Mouse (Mus musculus) left cerebral cortex, postnatal 10 days (tissue): ENCODE results near the gene Rnaseh2c. TPM values are rescaled to one million over a fixed set of nuclear protein-coding genes. Genes with fewer than 3 reads are reported as not detected.

Source experiments
- DNase-seq, 2 experiments: peaks; one replicate each; pipeline ENCODE4 v3.0.0; 2021 to 2022; ENCODE audit warnings: low spot score in 2 of 2, mixed read lengths in 1 of 2; ENCODE audit errors: extremely low spot score in 1 of 2
- intact Hi-C: fragments of 180-260 bp; cut with DNase I; formaldehyde crosslinking; loops from one replicate; pipeline ENCODE4 v1.15.1; 2025
- total RNA-seq, 2 experiments: library from RNA; stranded (reverse); gene quantifications; 2 replicates each; pipeline ENCODE4 v1.2.3; 2021

Rnaseh2c gene
- total RNA-seq, 2 experiments from 2014 or later = 68.2 to 71.7 TPM

DNA sequence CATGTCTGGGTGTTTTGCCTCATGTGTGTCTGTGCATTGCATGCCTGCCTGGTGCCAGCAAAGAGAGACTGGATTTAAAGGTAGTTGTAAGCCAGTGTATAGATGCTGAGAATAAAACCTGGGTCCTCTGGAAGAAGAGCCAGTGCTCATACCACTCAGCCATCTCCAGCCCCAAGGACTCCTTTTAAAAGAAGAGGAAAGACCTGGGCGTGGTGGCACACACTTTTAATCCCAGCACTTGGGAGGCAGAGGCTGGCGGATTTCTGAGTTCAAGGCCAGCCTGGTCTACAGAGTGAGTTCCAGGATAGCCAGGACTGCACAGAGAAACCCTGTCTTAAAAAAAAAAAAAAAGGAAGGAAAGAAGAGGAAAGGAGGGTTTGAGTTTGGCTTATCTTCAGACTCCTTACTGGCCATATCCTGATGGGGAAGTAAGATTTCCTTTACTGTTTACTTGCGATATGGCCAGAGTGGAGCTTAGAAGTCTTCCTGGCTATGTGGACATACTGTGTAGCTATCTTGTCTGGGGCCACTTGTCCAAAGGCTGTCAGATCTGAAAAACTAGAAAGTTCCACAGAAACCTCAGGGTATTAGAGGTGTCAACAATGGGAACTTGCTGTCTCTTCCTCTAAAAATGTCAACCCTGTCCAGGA is 11.2 kb downstream of the Rnaseh2c start:
- DNase-seq = no peak
- intact Hi-C loops = no loop called here

DNA sequence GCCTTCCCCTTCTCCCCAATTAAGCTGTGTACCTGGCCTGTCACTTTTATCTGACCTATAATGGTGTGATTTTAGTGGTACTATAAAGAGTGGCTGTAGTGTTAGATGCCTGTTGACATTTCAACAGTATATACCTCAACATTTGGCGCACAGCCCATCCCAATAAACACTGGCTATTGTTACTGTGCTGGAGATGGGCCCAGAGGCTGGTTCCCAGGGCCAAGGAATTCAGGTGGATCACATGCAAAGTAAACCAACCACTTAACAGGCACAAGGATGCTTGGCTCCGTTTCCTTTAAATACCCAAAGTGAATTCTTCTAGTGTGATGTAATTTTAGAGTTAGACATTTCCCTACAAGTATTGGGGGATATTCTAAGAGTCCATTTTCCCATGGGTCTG is 13.3 kb downstream of the Rnaseh2c start:
- DNase-seq = peak in 1 of 2 experiments; percentile 84
- intact Hi-C loops = no loop called here

DNA sequence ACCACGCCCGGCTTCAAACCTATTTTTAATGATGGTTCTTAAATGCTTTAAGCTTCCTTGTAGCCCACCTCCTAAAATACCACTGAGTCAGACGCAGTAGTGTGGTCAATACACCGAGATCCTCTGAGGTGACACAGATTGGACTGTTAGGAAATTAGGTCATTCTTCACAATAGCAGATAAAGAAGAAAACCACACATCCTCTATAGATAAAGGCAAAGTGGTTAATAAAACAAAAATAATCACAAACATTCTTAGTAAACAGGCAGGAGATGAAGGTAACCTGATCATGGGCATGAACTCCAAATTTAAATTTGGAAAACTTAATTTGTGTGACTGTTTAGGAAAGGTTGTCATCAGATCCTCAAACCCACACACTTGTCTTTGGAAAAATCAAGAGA is 18.3 kb downstream of the Rnaseh2c start:
- intact Hi-C loops = no loop called here
- DNase-seq = no peak

DNA sequence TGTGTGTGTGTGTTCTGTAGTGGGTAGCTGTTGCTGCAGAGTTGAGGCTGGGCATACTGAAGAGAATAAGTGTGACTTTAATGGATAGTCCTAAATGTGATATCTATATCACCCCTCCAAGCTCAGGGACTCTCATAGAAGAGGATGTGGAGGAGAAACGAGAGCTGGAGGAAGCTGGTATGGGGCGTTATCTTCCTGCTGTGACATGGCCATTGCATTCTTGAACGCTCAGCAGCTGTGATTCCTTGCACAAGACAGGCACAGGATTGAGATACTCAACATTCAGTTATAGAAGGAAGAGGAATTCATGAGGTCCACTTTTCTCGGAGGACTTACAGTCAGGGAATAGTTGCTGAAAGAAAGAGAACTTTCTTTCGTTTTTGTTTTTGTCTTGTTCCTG is 20.2 kb downstream of the Rnaseh2c start:
- no peak for DNase-seq
- intact Hi-C loops = no loop called here

DNA sequence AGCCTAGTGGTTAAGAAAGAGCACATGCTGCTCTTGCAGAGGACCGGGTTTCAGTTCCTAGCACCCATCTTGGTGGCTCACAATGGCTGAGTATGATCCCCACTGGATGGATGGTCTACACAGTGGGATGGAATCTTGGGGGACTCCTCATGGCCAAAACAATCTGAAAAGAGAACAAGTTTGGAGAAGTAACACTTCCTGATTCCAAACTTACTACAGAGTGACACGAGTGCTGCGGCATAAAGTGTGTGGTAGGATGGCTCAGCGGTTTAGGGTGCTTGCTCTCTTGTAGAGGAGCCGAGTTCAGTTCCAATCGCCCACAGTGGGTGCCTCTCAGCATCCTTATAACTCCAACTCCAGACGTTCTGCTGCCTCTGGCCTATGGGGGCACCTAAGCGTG is 23.6 kb downstream of the Rnaseh2c start:
- DNase-seq = no peak
- intact Hi-C loops = no loop called here

DNA sequence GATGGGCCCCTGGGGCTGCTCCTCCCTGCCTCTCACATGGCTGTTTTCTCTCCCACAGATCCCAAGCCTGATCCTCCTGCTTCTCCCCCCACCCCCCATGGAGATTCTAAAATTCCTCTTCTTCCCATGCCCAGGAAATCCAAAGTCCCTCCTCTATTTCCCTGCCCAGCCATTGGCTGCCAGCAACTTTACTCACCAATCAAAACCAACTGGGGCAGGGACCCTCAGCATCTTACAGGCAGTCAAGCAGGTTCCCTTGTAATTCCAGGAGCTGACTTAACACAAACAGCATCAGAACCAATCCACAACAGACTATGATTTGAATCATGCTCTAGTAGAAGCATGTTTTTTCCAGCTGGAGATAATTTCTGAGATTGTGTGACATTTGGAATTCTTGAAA is 28.2 kb downstream of the Rnaseh2c start:
- intact Hi-C loops = no loop called here
- no peak for DNase-seq

DNA sequence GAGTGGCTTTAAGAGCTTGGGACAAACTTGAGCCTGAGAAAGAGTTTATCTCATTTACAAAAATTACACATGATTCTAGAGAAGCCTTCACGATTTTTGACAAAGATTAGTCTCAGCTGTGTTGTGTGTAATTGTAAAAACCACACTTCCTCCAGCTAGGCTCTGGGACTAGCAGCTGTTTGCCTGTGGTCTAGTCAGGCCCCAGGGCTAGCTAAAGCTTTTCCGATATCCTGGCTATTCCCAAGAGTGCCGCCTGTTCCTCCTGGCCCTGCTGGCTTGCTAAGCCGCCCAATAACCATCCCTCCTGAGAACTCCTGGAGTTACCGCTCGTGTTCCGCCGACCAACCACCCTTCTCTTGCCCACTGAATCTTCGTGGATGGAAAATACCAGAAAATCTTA is 30.4 kb downstream of the Rnaseh2c start:
- DNase-seq = no peak
- intact Hi-C loops = no loop called here

DNA sequence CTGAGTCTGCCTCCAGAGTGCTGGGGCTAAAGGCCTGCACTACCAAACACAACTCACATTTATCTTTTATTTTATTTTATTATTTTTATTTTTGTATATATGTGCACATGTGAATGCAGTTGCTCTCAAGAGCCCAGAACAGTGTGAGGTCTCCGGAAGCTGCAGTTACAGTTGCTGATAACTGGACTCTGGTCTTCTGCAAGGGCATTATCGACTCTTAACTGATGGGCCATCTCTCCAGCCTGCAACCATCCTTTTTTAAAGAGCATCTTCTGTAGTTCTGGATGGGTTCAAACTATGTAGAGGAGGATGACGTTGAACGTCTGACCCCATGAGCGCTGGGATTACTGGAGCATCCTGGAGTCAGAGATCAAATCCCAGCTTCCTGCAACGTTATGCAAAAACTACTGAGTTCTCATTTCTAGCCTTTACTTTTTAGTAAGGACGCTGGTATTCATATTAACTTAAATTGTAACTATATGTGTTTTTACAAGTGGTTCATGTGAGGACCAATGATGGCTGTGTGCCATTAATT is 34.4 kb downstream of the Rnaseh2c start:
- DNase-seq = no peak
- intact Hi-C loops = loop anchor here (5.0 kb wide), 1 partner anchor 34 kb away; the partner anchor contains the start of gene Rnaseh2c

DNA sequence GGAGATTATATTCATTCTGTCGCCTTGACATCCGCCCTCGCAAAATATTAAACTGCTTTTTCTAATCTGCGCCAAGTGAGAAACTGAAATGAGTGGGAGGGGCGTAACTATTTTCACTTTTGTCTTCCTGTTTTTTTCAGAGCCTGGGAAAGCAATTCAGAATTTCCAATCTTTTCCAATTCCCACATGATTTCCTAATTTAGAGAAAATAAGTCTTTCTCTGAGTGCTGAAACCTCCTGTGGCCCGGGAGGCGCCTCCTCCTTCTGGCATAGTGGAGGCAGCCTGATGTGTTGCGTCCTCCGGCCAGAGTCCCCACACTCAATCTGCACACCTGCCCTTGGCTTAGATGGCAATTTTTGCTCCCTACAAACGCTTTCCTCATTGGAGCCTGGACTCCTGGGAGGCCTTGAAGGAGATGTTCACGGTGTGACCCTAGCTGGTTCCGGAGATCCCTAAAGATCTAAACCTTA is 34.9 kb downstream of the Rnaseh2c start:
- DNase-seq = no peak
- intact Hi-C loops = loop anchor here (5.0 kb wide), 1 partner anchor 34 kb away; the partner anchor contains the start of gene Rnaseh2c

DNA sequence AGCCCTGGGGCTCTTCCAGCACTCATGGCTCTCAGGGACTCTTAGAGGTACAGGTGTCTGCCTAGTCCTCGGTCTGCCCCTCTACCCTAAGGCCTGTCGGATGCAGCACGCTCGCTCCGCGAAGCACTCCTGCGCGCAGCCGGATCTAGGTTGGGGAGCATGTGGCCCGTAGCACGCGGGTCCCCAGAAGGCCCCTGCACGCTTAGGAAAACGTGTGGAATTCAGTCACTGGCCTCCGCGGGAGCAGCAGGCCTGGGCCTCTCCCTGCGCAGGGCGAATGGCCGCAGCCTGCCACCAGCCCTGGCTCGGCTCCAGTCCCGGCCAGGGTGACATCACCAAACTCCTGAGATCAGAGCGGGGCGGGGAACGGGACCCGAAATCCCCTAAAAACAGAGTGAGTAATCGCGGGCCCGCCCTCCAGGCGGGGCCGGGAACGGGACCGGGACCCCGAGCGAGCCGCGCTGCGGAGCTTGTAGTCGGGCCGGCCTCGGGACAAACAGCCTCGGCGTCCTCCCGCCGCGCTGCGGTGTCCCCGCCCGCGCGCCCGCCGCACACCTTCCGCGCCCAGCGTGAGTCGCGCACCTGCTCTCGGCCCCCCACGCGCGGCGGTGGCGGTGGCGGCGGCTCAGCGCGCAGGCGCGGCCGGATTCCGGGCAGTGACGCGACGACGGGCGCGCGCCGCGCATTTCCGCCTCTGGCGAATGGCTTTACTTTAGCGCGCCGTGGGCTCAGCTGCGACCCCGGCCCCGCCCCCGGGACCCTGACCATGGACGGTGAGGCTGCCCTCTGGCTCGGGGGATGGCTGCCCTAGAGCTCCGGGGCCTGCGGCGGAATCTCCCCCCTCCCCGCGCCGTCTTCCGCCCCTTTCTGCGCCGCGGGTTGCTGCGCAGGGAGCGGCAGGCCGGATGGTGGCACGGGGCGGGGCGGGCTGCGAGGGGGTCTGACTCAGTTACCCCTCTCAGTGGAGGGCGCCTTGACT is 35.7 kb downstream of the Rnaseh2c start, which contains the start of gene Rela:
Gene Rela (plus strand): TSS at position 415 of the 979 bp plus-strand sequence.
- intact Hi-C loops = loop anchor here (5.0 kb wide), 1 partner anchor 35 kb away; the partner anchor contains the start of gene Rnaseh2c
- DNase-seq = peak; percentile 78 to 94

DNA sequence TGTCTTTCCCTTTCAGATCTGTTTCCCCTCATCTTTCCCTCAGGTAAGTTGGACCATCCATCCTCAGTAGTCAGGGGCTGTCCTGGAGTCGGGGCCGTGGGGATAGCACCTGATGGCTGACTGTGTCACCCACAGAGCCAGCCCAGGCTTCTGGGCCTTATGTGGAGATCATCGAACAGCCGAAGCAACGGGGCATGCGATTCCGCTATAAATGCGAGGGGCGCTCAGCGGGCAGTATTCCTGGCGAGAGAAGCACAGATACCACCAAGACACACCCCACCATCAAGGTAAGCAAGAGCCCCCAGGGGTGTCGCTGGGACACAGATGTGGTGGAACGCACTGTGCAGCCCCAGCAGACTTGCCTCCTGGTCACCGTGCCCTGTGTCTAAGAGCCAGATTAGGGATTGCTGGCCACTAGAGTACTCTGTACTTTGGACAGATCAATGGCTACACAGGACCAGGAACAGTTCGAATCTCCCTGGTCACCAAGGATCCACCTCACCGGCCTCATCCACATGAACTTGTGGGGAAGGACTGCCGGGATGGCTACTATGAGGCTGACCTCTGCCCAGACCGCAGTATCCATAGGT is 36.8 kb downstream of the Rnaseh2c start:
- no peak for DNase-seq

DNA sequence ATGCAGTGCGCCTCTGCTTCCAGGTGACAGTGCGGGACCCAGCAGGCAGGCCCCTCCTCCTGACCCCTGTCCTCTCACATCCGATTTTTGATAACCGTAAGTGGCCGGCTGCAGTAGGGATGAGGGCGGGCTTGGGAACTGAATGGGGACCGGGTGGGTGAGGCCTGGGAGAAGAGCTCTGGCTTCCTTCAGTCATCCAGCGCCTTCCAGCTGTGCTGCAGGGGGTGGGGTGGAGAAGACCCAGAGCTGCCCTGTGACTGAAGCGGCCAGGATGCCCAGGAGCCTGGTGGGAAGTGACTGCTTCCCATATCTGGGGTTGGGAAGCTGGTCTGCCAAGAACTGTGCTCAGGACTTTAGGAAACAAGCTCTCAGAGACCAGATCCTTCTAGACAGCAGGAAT is 38.7 kb downstream of the Rnaseh2c start:
- intact Hi-C loops = no loop called here

More for the DNA sequence above, 36.8 kb downstream of the Rnaseh2c start:
- intact Hi-C loops = loop anchor here (5.0 kb wide), 1 partner anchor 36 kb away; the partner anchor contains the start of gene Rnaseh2c

DNA sequence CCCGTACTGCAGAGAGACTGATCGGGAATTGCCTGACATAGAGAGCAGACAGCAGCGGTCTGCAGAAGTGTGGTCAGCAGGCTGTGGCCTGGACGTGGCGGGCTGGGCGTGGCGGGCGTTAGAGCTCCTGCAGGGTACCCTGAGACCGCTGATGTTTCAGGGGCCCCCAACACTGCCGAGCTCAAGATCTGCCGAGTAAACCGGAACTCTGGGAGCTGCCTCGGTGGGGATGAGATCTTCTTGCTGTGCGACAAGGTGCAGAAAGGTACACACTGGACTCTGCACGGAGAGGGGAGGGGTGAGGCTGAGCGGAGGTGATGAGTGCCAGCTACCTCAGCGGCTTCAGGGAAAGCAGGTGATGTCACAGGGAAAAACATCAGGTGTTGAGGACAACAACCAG is 39.3 kb downstream of the Rnaseh2c start:
- no peak for DNase-seq
- intact Hi-C loops = no loop called here

More for the DNA sequence above, 38.7 kb downstream of the Rnaseh2c start:
- no peak for DNase-seq

DNA sequence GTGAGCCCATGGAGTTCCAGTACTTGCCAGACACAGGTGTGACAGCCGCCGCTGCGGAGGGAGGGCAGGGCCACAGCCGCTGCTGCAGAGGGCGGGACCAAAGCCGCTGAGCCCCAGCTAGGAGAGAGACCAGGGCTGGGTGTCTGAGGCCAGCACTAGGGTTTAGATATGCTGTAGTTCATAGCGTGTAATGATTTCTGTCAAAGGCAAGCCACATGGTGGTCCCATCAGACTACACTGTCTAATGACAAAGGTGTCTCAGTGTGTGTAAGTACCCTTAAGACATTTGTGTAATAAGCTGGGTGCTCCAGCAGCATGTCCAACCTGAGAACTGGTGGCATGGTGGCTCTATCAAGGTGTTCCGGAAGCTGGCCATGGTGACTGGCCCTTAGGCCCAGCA is 40.0 kb downstream of the Rnaseh2c start:
- intact Hi-C loops = no loop called here
- no peak for DNase-seq

DNA sequence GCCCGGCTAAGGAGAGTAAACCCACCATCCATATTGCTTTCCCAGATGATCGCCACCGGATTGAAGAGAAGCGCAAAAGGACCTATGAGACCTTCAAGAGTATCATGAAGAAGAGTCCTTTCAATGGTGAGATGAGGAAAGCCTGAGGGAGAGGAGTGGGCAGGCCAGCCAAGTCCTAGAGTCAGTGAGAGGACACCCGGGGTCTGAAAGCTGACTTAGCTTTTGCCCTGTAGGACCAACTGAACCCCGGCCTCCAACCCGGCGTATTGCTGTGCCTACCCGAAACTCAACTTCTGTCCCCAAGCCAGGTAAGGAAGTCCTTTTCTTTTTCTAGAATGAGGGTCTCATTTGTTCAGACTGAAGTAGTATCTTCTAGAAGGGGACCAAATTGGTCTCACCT is 43.6 kb downstream of the Rnaseh2c start:
- intact Hi-C loops = no loop called here
- no peak for DNase-seq

DNA sequence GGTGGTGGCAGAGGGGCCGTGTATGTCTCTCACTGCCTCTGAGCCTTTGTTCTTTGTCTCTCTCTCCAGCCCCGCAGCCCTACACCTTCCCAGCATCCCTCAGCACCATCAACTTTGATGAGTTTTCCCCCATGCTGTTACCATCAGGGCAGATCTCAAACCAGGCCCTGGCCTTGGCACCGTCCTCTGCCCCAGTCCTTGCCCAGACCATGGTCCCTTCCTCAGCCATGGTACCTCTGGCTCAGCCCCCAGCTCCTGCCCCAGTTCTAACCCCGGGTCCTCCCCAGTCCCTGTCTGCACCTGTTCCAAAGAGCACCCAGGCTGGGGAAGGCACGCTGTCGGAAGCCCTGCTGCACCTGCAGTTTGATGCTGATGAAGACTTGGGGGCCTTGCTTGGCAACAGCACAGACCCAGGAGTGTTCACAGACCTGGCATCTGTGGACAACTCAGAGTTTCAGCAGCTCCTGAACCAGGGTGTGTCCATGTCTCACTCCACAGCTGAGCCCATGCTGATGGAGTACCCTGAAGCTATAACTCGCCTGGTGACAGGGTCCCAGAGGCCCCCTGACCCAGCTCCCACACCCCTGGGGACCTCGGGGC is 45.2 kb downstream of the Rnaseh2c start:
- intact Hi-C loops = no loop called here
- DNase-seq = no peak

DNA sequence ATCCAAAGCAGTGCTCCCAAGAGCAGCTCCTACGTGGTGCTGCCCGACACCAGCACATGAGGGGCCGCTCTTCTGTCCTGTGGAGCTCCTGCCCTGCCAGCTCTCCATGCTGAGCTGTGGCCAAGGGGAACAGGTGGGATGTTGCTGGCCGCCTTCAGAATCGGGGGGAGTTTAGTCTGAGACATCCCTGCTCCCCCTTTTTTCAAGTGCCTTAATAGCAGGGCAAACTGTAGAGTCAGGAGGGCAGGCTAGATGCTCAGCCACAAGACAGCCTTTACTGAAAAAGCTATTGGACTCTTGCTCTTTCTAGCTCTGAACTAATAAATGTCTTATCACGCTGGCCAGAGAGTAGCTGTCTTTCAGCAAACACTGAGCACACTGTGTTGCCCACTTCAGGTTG is 46.1 kb downstream of the Rnaseh2c start:
- DNase-seq = no peak
- intact Hi-C loops = no loop called here

DNA sequence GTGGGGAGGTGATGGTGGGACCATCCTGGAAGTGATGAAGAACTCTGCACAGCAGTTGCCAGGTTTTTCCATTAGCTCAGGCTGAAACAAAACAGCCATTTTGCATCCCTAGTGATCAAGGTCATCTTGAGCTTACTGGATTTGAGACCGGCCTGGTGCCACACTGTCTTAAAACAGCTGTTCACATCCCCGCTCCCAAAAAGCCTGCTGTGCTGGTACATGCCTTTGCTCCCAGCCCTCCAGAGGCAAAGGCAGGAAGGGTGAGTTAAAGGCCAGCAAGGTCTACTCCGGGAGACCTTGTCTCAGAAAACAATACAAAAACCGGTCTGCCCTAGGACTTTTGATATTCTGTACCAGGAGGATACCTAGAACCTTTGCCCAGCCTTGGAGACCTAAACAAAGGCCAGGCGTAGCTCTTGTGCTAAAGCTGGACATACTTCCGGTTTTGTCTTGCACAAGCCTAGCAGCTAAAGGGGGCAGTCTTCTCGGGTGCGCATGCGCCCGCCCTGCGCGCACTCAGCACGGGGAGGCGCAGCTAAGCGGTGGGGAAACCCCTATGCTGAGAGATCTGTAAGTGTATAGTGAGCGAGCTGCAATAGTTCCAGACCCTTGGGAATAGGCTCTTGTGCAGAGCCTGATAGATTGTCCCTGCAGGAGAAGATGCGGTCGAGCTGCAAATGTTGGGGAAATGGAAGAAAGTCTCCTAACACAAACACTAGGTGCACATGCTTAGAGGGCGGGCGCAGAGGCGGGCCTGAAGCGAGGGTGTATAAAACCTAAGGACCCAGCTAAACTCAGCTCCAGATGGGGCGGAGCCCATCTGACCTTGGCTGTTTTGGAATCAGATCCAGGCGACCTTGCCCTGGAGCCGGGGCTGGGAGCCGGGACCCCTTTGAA is 47.0 kb downstream of the Rnaseh2c start:
- intact Hi-C loops = no loop called here
- DNase-seq = peak; percentile 69 to 90
